Mouse (Mus musculus) retina, postnatal 7 days (tissue): ENCODE data around the gene Rps15a.

Experiments
- DNase-seq: peaks from one replicate; pipeline ENCODE4 v3.0.0-alpha.2; 2012; ENCODE audit warnings: low read depth, low spot score

Rps15a gene

DNA sequence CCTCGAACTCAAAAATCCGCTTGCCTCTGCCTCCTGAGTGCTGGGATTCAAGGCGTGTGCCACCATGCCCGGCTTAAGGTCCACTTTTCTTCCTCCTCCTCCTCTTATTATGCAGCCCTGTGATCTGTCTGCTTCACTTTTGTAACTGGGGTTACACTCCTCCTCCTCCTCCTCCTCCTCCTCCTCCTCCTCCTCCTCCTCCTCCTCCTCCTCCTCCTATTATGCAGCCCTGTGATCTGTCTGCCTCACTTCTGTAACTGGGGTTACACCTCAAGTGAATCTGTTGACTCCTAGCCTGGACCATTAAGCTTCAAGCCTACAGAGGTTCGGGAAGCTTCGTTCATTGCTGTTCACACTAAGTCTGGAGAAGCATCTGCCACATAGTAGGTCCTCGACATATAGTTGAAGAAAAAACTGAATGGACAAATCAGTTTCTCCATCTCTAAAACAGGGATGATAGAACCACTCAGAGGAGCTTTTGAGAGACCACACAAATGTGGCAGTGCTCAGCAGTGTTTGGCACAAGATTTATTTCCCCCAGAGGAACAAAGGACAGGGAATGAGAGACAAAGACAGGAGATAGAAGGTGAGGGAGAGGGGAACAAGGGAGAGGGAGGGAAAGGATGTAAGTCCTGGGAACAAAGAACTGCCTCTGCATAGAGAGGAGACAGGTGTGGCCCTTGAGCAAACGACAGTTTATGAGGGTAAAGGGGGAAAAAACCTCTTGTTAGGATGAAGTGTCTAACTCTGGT is 975 bp upstream of the Rps15a start:
- no peak for DNase-seq

DNA sequence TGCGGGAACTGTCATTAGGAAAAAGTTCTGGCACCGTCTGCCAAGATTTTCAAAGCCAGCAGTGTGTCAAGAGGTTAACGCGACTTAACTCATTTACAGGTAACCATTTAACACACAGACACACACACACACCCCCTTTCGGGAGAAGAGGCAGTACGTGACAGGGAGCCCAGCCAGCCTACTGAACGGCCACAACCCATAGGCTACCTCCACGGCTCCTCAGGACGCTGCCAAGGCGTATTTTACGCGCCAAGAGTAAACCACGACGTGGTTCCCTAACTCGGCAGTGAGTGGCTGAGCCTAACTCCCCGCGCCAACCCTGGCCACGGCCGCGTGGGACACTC is 483 bp downstream of the Rps15a start:
- DNase-seq: no peak

DNA sequence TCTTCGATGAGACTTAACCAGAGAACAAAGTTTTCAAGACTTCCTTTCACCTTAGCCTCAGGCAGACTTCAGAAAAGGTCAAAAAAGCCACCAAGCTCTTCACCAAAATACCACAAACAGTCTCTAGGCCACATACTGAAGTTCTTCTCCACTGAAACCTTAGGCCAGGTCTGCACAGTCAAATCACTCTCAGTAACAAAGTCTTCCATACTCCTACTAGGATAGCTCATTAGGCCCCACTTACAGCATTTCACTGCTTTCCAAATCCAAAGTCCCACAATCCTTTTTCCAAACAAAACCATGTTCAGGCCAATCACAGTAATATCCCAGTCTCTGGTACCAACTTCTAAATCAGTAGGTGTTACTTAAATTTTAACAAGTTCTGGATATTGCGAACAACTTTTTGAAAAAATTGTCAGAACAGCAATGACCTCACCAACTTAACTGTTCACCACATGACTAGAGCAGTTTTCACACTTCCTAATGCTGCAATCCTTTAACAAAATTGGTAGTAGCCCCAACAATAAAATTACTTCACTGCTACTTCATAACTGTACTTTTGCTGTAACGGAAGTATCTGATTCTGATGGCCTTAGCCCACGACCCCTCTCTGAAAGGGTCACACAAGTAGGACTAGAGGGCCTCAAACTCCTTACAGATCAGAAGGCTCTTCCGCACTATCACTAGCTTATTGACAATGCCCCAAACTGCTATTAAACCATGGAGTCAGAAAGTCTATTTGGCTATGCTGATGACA is 2.3 kb downstream of the Rps15a start:
- no peak for DNase-seq

DNA sequence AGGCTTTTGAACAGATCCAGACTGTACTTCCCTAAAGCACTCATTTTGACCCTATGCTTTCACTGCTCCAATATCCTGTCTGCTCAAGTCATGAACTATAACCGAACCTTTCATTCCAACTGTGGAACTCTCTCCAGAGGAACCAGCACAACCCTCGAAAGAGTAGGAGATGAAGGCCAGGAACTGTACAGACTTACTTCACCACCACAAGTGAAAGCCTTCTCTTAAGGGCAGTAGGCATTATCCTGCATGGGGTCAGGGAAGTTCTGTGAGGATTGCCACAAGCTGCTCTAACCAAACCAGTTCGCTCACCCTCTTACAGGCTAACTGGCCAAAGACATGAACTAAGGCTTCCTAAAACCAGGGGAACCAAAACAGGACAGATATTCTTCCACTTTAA is 4.9 kb downstream of the Rps15a start:
- DNase-seq: no peak

DNA sequence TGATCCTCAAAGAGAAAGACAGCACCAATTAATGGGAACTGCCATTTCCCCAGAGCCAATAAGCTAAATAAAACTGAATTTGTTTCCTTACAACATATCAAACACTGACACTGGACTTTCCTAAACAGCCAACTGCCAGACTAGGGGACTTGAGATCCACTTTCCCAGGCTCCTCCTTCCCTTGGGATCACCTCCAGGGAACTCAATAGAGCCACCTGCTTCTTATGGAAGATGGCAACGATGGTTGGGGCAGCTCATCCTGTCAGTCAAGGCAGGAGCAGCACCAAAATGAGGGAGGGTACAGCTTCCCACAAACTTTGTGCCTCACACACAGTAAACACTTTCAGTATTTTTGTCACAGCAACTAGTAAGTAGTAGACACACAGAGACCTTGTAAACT is 8.3 kb downstream of the Rps15a start:
- no peak for DNase-seq

DNA sequence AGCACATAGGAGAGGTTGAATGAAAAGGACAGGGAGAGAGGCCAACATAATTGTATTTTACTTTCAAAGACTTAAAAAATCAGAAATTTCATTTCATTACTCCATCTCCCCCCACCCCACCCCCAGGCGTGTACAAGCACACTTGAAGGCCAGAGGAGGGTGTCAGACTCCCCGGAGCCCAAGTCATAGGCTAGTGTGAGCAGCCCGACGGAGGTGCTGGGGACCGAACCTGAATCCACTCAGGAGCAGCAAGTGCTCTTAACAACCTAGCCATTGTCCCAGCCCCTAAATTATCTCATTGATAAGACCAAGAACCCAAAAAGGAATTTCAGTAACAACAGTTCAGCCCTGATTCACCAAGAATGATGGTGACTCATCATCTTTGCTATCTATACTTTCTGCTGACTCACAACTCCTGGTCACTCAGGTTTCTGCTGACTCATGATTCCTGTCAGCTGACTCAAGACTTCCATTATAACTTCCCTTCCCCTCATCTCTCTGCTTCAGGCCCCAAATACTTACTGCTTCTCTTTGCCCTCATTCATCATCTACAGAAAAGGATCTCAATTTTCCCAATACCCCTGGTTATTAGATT is 11.4 kb downstream of the Rps15a start:
- no peak for DNase-seq

DNA sequence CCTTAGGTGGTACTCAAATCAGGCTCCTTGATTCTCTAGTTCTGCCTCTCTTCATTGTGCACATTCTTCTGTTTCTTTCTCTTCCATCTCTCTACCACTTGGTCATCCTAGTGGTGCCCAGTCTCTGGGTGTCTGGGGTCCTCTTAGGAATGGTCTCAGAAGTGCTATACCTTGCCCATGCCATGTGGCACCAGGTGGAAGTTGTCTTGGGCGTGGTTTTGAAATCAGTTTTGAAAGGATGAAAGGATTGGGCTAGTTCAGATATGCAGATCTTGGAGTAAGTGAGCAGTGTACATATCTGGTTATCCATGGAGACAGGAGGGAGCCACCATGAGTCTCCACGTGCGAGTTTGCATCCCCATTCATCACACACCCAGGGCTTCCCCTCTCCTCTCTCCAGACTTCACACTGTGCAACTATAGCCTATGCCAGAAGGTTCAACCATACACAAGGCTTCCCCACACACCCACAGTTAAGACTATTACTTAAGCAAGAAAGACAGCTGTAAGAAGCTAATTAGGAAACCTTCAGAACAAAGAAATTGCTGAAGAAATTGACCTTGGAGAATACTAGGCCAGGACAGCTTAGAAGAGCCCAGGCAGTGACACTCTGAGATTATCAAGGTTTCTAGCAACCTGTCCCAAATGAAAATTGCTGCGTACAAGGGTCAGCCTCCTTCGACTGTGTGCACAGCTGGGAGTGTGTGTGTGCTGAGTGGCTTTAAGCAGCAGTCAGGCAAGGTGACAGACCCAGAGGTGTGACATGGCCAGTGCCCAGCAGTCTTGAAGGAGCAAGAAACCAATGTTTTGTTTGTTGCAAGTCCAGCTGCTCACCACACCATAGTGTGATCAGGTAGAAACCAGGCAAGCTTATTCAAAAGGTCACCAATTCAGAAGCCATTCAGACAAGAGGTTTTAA is 12.3 kb downstream of the Rps15a start:
- no peak for DNase-seq

DNA sequence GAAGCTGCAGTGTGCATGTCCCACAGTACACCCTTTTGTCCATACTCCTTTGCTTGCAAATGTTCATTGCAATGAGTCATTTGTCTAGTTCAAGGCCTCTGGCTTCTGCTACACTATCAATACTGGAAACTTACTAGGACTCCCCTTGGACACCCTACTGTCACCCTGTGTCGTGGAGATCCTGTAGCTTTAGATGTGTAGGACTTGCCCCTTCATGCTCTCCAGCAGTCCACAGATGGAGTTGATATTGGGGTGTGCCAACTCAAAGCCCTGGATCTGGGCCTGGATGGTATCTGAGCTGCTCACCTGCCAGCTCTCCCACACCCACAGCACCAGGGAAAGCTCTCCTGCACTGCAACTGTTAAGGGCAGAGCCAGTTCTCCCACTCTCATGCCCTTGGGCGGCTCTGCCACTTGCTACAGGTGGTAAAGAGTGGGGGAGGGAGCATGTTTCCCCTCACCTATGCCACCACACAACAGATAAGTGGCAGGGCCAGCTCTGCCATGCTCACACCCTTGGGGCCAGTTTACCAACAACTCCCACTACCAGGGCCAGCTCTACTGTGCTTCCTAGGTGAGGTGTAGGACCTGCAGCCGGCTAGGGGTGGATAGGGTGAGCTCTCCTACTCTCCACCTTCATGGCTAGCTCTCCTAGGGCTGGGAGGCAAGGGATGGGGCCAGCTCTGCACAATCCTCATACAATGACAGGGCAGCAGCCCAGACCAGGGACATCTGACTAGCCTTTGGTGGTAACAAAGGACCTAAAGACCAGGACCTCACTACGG is 13.1 kb downstream of the Rps15a start:
- DNase-seq: no peak

DNA sequence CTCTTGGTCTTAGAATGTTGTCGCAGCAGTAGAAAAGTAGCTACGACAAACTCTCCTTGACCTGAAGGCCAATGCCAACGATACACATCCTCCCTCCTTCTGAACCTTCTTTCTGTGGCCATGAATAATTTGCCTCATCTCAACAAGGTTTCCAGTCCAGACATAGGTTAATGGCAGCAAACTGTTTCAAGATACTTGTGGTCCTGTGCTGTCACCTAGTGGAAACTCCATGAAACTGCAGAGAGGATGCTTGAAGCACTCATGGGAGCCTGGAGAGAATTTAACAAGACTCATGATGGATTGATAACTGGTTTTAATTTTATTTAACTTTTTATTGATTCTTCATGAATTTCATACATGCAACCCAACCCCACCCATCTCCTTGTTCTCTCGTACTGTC is 13.8 kb downstream of the Rps15a start:
- peak; percentile 62 for DNase-seq

DNA sequence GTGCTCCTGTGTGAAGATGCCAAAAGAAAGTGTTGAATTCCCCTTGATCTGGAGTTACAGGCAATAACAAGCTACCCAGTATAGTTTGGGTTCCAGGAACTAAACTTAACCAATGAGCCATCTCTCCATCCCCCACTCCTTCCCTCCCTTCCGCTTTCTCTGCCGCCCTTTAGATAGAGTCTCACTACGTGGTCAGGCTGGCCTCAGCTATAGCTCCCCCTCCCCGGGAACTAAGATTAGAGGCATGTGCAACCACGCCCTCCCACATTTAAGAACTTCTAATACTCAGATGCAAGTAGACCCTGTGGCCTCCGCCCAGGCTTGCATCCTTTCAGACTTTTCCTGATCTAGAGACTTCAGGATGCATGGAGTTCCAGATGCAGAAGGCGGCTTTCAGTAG is 18.4 kb downstream of the Rps15a start:
- DNase-seq: no peak

DNA sequence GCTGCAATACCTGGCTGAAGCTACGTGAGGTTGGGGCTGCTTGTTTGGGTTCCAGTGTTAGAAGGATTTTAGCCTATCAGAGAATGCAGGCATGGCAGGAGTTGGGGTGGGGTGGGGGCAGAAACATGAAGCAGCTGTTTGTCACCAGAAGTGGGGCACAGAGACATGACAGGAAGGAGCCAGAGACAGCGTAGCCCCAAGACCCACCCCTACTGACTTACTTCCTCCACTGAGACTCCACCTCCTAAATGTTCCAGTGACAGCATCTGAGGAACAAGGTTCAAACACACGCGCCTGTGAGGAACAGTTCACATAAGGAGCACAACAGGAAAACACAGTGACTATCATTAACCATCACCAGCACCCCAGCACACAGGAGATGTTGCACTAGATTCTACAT is 36.0 kb downstream of the Rps15a start:
- DNase-seq: no peak

DNA sequence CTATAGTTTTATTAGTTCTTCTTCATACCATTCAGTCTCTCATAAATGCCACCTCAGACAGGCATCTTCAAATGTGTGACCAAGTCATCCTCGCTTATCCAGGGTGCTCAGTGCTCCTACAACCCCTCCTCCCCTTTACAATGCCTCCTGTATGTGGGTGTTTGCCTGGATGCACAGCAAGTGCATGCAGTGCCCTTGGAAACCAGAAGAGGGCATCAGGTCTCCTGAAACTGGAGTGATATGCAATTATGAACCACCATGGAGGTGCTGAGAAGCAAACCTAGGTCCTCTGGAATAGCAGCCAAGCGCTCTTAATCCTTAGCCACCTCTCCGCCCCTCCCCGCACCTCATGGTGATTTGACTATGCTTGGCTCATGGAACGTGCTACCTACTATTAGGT is 36.9 kb downstream of the Rps15a start:
- no peak for DNase-seq

DNA sequence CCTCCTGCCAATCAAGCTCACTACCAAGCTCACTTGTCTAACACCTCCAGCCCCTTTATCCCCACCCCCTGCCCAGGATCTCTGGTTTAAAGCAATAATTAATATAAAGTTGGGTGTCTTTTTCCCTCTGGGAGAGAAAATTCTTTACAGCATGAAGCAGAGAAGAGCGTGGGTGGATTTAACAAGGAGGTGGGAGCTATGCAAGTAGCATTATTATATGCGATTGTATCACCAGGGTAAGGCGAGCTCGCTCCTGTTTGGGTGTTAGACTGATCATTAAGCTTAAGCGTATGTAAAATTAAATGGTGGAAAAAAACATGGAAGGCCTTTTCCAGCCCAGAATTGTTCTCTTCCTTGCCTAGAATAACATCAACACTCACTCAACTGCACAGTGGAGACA is 48.7 kb downstream of the Rps15a start:
- DNase-seq: no peak

DNA sequence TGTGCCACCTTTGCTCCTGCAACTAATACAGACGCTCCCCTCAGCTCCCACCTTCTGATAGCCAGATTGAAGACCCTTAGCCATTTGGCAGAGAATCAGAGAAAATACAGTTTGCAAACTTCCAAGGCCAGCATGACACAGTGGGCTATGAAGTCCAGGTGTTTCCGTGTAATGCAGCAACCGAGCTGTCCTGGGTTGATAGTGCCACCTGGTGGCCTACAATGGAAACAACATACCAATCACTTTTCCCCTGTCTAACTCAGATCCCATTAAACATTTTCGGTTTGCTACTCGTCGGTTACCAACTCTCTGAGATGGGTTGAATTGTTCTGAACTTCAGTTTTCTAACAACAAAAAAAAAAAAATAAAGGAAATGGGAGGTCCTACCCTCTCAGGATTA is 59.7 kb downstream of the Rps15a start:
- no peak for DNase-seq
